Mouse (Mus musculus) hindbrain, postnatal 0 days (tissue): ENCODE data around the gene Nfkbie. TPM values are rescaled to one million over a fixed set of nuclear protein-coding genes. Genes with fewer than 3 reads are reported as not detected.

Source experiments
- ATAC-seq: fragments of 200-750 bp; cut with Nextera tagmentation; 2 replicates; pipeline ENCODE4 v1.8.0; 2017; ENCODE audit warnings: mild to moderate bottlenecking, moderate TSS enrichment, moderate library complexity
- DNase-seq: peaks from one replicate; pipeline ENCODE4 v3.0.0-alpha.2; 2015; ENCODE audit warnings: low spot score
- H3K27ac ChIP-seq: fragments of 300-500 bp; sonication (generic); 2 replicates; pipeline ENCODE4 v1.5.1; 2014; ENCODE audit warnings: mild to moderate bottlenecking
- H3K27me3 ChIP-seq: fragments of 300-500 bp; sonication (generic); 2 replicates; pipeline ENCODE4 v1.6.1; 2014; ENCODE audit warnings: low read length, mixed read lengths; ENCODE audit not compliant: insufficient read depth
- H3K36me3 ChIP-seq: fragments of 300-500 bp; sonication (generic); 2 replicates; pipeline ENCODE4 v1.6.1; 2014; ENCODE audit warnings: low read length, mixed read lengths; ENCODE audit not compliant: insufficient read depth
- H3K4me1 ChIP-seq: fragments of 300-500 bp; sonication (generic); 2 replicates; pipeline ENCODE4 v1.6.1; 2014; ENCODE audit warnings: antibody characterized with exemption, low read length, mixed read lengths; ENCODE audit not compliant: insufficient read depth
- H3K4me2 ChIP-seq: fragments of 300-500 bp; sonication (generic); 2 replicates; pipeline ENCODE4 v1.6.1; 2014; ENCODE audit warnings: low read depth, mild to moderate bottlenecking, low read length, moderate library complexity, mixed read lengths
- H3K4me3 ChIP-seq: fragments of 300-500 bp; sonication (generic); 2 replicates; pipeline ENCODE4 v1.5.1; 2014; ENCODE audit warnings: low read length
- H3K9ac ChIP-seq: fragments of 300-500 bp; sonication (generic); replicated peaks from 2 replicates; pipeline ENCODE4 v1.6.1; 2014; ENCODE audit warnings: mild to moderate bottlenecking, low read length, moderate library complexity, mixed read lengths
- H3K9me3 ChIP-seq: fragments of 300-500 bp; sonication (generic); 2 replicates; pipeline ENCODE4 v1.6.1; 2016; ENCODE audit warnings: low read length, mixed read lengths
- CTCF ChIP-seq: IDR thresholded peaks from 2 replicates; pipeline ENCODE4 v1.5.1; 2016; ENCODE audit warnings: antibody characterized with exemption, control low read depth, low read depth
- WGBS: fragments of 180-500 bp; shearing (Covaris S2); extraction: QIAGEN DNeasy Blood & Tissue Kit; methylation state at CpG from one replicate; pipeline ENCODE4 v1.1.7; 2014; 5-methylcytosine and 5-hydroxymethylcytosine counted together
- polyA plus RNA-seq: library from polyadenylated mRNA; unstranded; fragments of >200 nt; fragmentation: Nextera tagmentation; extraction: Ambion mirVana; gene quantifications from 2 replicates; pipeline ENCODE4 v1.2.1, GENCODE M21; 2015
- total RNA-seq: library from RNA; depleted of rRNA; stranded (reverse); fragments of >200 nt; gene quantifications from 2 replicates; pipeline ENCODE4 v1.2.3, GENCODE M21; 2014

Nfkbie gene
- total and polyA plus RNA-seq, 2 experiments from 2014 or later, result 5.2 to 7.7 TPM

DNA sequence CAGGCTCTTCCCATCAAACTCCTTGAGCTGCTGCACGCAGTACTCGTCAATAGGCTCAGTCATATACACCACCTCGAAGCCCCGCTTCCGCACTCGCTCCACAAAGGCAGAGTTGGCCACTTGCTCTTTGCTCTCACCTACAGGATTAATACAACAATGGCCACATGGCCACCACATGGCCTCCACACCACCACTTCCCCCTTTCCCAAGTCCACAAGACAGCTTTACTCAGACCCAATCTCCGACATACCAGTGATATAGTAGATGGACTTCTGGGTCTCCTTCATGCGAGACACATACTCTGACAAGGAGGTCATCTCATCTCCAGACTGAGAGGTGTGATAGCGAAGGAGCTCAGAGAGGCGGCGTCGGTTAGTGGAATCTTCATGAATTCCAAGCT is 13.5 kb downstream of the Nfkbie start:
- DNase-seq, result no peak
- Histone ChIP-seq H3K36me3 (peaks cover 58% of the 10 kb centered on the region), H3K4me2 (no peak overlapping the region), H3K9ac (no peak overlapping the region), H3K4me3 (no peak overlapping the region), H3K27me3 (no peaks in the 10 kb centered on the region), H3K9me3 (no peaks in the 10 kb centered on the region), H3K4me1 (peaks cover 9% of the 10 kb centered on the region; the same call in 1 of the 2 replicates), H3K27ac (no peak overlapping the region)
- WGBS, result 89% methylated on average over 12 of the region's 12 CpGs
- ATAC-seq, result no peak
- TF ChIP-seq CTCF, result no peak

DNA sequence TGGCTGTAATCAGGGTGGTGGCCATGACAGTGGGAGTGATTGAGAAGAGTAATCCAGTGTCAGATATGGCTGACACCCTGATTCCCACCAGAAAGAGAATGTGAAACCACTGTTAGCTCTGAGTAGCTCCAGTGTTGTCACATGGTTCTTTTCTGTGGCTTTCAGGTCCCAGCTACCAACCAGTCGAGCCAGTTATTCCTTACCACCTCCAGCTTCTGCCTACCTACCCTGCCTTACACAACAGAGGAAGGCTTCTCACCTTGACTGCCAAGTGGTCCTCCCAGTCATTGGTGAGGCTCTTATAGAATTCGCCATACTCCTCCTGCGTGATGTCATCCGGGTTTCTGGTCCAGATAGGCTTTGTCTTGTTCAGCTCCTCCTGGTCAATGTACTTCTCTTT is 14.5 kb downstream of the Nfkbie start:
- TF ChIP-seq CTCF, result no peak
- Histone ChIP-seq H3K4me2 (no peak overlapping the region), H3K27me3 (no peaks in the 10 kb centered on the region), H3K36me3 (peaks cover 58% of the 10 kb centered on the region), H3K4me3 (no peak overlapping the region), H3K4me1 (peaks cover 5% of the 10 kb centered on the region), H3K9ac (no peak overlapping the region), H3K27ac (no peak overlapping the region), H3K9me3 (no peaks in the 10 kb centered on the region)
- DNase-seq (no peak), ATAC-seq (no peak)
- WGBS, result 90% methylated on average over 4 of the region's 4 CpGs

DNA sequence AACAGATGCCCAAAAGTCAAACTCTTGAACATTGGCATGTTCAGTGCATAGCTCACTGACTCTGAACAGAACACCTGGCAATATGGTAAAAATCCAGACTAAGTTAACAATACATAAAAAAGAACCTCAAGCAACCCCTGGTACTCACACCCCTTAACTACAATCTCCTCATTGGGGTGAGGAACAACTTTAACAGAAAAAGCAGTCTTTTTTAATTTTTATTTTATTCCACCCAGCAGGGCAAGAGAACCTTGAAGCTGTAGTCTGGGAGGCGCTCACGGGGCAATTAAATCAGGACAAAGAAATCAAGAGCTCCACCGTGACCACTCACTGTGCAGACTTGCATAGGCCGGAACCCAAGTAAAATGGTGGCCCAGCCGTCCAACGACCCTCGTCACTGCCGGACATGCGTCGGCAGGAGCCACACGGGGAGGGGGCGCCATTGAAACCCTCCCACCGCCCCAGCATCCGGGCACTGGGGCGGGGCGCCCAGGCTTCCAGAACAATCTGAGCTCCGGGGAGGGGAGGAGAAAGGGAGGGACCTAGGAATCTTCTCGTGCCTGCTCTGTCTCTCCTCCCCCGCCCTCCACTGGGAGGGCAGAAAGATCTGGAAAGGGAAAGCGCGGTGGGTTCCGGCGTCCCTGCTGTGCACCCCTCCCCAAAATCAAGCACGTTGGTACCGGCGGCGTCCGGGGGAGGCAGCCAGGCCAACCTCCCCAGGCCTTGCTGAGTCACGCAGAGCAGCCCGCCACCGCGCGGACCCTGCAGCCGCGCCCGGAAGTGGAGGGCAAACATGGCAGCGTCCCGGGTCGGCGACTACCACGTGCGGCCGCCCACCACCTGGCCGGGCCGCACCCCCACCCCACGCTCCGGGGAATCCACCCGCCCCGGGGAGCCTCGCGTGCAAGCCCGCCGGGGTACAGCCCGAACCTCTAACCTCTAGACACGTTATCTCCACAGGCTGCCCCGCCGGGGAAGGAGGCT is 16.9 kb downstream of the Nfkbie start:
- H3K4me1 ChIP-seq, result peaks cover 3% of the 10 kb centered on the region; the same call in 1 of the 2 replicates
- peak overlapping the region; percentile 100 for H3K9ac ChIP-seq
- peak; percentile 95 for DNase-seq
- H3K4me3 ChIP-seq, result peak overlapping the region; percentile 100
- peak; percentile 69 for ATAC-seq
- no peaks in the 10 kb centered on the region for H3K9me3 ChIP-seq
- H3K36me3 ChIP-seq, result peaks cover 42% of the 10 kb centered on the region
- peak overlapping the region; percentile 96 for H3K27ac ChIP-seq
- TF ChIP-seq CTCF, result peak; percentile 7
- WGBS, result under 1% methylated on average over 52 of the region's 57 CpGs
- H3K4me2 ChIP-seq, result peak overlapping the region; percentile 79
- no peaks in the 10 kb centered on the region for H3K27me3 ChIP-seq

DNA sequence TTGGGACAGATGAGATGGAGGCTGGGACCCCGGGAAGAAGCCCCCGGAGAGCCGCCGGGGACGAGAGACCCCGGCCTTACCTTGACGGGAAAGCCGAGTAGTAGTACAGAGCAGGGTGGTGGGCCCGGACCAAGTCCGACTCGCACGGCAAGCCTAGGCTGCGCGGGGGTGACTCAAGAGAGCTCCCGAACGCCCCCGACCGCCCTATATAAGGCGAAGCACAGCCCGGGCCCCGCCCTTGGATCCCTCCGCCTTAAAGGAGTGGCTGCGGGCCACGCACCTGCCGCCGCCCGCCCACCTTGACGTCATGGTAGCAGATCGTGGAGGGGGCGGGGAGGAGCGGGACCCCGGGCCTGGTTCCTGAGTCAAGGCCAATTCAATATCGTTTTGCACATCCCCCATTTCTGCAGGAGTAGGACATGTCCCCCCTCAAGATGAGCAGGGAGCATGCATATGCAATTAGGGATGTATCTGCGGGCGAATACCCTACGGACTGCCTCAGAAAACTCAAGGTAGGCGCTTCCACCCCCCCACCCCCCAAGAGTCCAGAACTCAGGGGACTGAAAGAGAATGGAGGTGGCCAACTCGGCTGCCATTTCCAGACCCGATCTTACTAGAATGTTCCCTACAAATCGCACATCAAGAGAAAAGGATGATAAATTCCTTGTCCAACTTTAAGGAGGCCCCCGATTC is 17.7 kb downstream of the Nfkbie start, which contains the start of gene Hsp90ab1:
Gene Hsp90ab1, minus strand, starts transcription at position 185 of the 693 bp plus-strand sequence.
- under 1% methylated on average over 38 of the region's 41 CpGs for WGBS
- H3K36me3 ChIP-seq, result peaks cover 33% of the 10 kb centered on the region
- ATAC-seq, result peak; percentile 83
- no peaks in the 10 kb centered on the region for H3K9me3 ChIP-seq
- no peaks in the 10 kb centered on the region for H3K27me3 ChIP-seq
- DNase-seq, result peak; percentile 99
- H3K4me2 ChIP-seq, result peak within 1 kb of the TSS; percentile 79
- H3K27ac ChIP-seq, result peak within 1 kb of the TSS; percentile 96
- peak within 1 kb of the TSS; percentile 100 for H3K4me3 ChIP-seq
- H3K4me1 ChIP-seq, result peaks cover 3% of the 10 kb centered on the region; the same call in 1 of the 2 replicates
- TF ChIP-seq CTCF, result no peak
- peak within 1 kb of the TSS; percentile 100 for H3K9ac ChIP-seq

DNA sequence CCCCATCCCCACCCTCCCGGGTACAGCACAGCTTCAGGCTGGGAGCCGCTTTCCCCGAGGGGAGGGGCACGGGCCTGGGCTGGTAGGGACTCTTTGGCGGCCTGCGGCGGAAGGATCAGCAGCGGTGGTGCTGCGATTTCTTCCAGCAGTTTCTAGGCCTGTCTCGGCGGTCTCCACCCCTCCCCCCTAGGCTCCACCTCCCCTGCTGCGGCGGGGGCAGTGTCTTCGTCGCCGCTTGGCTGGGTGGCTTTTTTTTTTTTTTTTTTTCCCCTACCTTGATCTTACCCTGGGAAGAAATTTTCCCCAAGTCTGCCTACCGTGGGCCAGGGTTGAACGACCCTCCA is 18.2 kb downstream of the Nfkbie start:
- no peaks in the 10 kb centered on the region for H3K27me3 ChIP-seq
- peak overlapping the region; percentile 79 for H3K4me2 ChIP-seq
- WGBS, result 0% methylated on average over 18 of the region's 18 CpGs
- peak overlapping the region; percentile 100 for H3K9ac ChIP-seq
- no peak for TF ChIP-seq CTCF
- H3K4me3 ChIP-seq, result peak overlapping the region; percentile 100
- peaks cover 28% of the 10 kb centered on the region for H3K36me3 ChIP-seq
- H3K27ac ChIP-seq, result peak overlapping the region; percentile 96
- H3K9me3 ChIP-seq, result no peaks in the 10 kb centered on the region
- ATAC-seq (peak; percentile 65), DNase-seq (peak; percentile 96)
- peaks cover 3% of the 10 kb centered on the region; the same call in 1 of the 2 replicates for H3K4me1 ChIP-seq

DNA sequence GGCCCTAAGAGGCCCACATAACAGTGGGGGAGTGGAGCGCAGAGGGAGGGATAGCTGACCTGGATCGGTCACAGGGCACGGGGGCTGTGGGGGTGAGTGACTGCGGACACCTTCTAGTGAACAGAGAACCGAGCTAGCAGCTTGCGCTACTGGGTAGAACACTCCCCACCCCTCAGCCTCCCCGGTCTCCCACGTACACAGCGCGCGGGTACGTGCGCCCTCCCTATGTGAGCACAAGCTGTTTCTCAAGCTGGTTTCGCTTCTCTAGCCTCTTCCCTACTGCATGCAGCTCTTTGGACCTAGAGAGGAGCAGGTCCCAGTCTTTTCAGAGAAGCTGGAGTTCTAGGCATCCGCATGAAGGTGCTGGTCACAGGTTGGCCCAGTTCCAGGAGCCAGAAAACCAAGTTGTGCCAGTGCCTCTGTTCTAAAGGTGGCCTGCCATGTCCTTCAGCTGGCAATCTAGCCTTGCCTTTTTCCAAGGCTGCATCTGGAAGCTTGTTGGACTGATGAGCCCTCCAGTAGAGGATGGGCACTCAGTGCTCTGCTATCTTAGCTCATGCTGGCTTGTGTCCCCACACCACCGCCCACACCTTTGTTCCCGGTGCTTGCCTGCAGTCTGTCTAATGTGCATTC is 18.7 kb downstream of the Nfkbie start:
- peak; percentile 68 for ATAC-seq
- no peaks in the 10 kb centered on the region for H3K9me3 ChIP-seq
- WGBS, result under 1% methylated on average over 17 of the region's 17 CpGs
- H3K27me3 ChIP-seq, result no peaks in the 10 kb centered on the region
- H3K27ac ChIP-seq, result peak overlapping the region; percentile 96
- TF ChIP-seq CTCF, result no peak
- H3K4me3 ChIP-seq, result peak overlapping the region; percentile 100
- H3K9ac ChIP-seq, result peak overlapping the region; percentile 100
- peak overlapping the region; percentile 79 for H3K4me2 ChIP-seq
- DNase-seq, result peak; percentile 78
- H3K36me3 ChIP-seq, result peaks cover 23% of the 10 kb centered on the region
- H3K4me1 ChIP-seq, result peaks cover 3% of the 10 kb centered on the region; the same call in 1 of the 2 replicates
